Mouse (Mus musculus): ENCODE results near the gene Jam3.

DNA sequence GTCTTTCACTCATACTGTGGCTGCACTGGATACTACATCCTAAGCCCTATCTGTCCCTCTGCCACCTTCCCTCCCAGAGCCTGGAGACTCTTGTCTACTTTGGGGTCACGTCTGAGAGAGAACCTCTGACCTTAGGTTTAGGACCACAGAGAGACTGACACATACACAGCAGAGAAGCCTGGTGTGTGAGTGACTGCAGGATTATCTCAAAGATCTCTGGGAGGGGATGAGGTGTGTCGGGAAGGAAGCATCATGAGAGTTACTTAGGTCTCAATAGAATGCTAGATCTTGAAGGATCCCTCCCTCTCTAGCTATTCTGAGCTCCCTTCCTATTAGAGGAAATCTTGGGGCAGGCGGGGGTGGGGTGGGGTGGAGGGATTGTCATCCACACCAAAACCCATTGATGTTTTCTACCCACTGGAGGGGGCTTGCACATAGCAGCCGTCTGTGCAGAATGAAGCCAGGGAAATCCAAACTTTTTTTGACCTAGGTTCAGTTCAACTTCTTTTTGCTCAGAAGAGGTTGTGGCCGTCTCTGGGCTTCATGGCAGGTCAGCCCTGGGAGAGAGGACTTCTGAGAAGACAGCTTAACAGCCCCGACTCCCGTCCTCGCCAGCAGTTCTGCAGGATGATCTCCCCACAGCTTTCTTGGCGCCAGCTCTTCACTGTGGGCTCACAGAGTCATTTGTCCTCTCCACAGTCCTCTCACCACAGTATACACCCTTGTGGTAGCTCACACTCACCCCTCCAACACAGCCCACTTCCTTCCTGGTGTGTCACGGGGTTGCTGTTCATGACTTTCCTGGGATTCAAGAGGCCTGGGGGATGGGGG lies 37.8 kb upstream of the Jam3 start:
- TF ChIP-seq CTCF (IDR thresholded peaks at IDR 0.05; ENCODE audit: low read depth, low read length) (no peak), POLR2A (IDR thresholded peaks at IDR 0.05; ENCODE audit: extremely low read depth, insufficient read depth, low read length) (no peak)
